Mouse (Mus musculus): ENCODE data around the gene Tagln.

GRCm38 (mm10) chr9:45943628-45944505 is 8.0 kb upstream of the Tagln start:
- TF ChIP-seq CTCF (IDR thresholded peaks at IDR 0.05; ENCODE audit: extremely low read depth, insufficient read length, insufficient replicate concordance, low read depth, low read length), result no peak
- TF ChIP-seq POLR2A (IDR thresholded peaks at IDR 0.05; ENCODE audit: low read depth, low read length), result no peak
